Mouse (Mus musculus): ENCODE results near the gene Vsig10. TPM values are rescaled to one million over a fixed set of nuclear protein-coding genes. Genes with fewer than 3 reads are reported as not detected.

The Vsig10 gene
- polyA plus RNA-seq, 1 experiment from 2014 or later = 1.7 TPM

GRCm38 (mm10) chr5:117388877-117389276 is 70.0 kb downstream of the Vsig10 start, which contains the start of gene Rfc5:
TSS of gene Rfc5 (minus strand) at chr5:117389047.
- Histone ChIP-seq H3K4me2 (peak within 1 kb of the TSS; percentile 80), H3K36me3 (peaks cover 28% of the 10 kb centered on the region), H3K9ac (peak within 1 kb of the TSS; percentile 90), H3K4me1 (replicated peaks) (peaks cover 24% of the 10 kb centered on the region), H3K27me3 (no peaks in the 10 kb centered on the region), H3K9me3 (replicated peaks) (peaks cover 14% of the 10 kb centered on the region; the same call in 1 of the 2 replicates), H3K4me3 (replicated peaks) (peak within 1 kb of the TSS; percentile 76), H3K27ac (peak within 1 kb of the TSS; percentile 74)
- under 1% methylated on average over 37 of the region's 44 CpGs for WGBS (ENCODE audit: insufficient replicate concordance)
- peak; percentile 94 for ATAC-seq (ENCODE audit: low read depth)
- DNase-seq = peak; percentile 93

DNA sequence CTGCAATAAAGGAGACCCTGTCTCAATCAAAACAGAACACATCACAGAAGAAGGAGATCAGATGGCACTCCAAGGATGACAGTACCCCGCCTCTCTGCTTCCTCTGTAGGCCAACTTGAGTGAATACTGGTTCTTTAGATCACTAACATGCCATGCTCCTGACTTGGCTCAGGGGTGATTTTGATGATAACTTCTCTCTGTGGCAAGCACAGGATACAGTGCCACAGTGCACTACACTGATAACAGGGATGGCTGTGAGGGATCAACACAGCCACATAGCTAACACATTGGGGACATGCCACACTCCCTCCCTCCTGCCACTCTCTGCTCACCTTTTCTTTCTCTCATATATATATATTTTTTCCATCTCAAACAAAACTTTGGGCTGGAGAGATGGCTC is 72.0 kb downstream of the Vsig10 start:
- Histone ChIP-seq H3K4me2 (no peak overlapping the region), H3K27me3 (no peaks in the 10 kb centered on the region), H3K9me3 (replicated peaks) (peaks cover 14% of the 10 kb centered on the region; the same call in 1 of the 2 replicates), H3K9ac (no peak overlapping the region), H3K4me3 (replicated peaks) (no peak overlapping the region), H3K4me1 (replicated peaks) (peaks cover 24% of the 10 kb centered on the region), H3K27ac (no peak overlapping the region), H3K36me3 (peaks cover 8% of the 10 kb centered on the region)
- DNase-seq (no peak), ATAC-seq (ENCODE audit: low read depth) (no peak)
- 50% methylated on average over 1 of the region's 1 CpGs for WGBS (ENCODE audit: insufficient replicate concordance)

DNA sequence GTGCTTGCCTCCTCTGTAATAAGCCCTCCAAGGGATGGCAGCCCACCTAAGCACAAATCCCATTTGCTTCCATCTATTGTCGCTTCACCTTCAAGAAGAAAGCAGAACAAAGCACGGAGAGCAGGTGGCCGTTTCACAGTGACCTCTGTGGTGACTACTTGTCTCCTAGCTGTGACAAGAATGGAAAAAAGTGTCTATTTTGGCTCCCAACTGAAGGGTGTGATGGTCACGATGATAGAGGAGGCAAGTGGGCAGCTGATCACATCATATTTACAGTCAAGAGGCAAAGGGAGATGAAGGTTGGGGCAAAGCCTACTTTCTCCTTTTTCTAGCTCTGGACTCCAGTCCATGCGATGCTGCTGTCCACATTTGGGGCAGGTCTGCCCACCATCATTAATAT is 77.0 kb downstream of the Vsig10 start:
- WGBS (ENCODE audit: insufficient replicate concordance) = 68% methylated on average over 5 of the region's 5 CpGs
- H3K9ac ChIP-seq = no peak overlapping the region
- ATAC-seq (ENCODE audit: low read depth) (no peak), DNase-seq (no peak)
- peaks cover 9% of the 10 kb centered on the region for H3K4me1 ChIP-seq (replicated peaks)
- no peak overlapping the region for H3K4me2 ChIP-seq
- no peaks in the 10 kb centered on the region for H3K36me3 ChIP-seq
- no peak overlapping the region for H3K4me3 ChIP-seq (replicated peaks)
- H3K27ac ChIP-seq = no peak overlapping the region
- peaks cover 14% of the 10 kb centered on the region; the same call in 1 of the 2 replicates for H3K9me3 ChIP-seq (replicated peaks)
- no peaks in the 10 kb centered on the region for H3K27me3 ChIP-seq

- Histone ChIP-seq H3K27ac (no peak overlapping the region), H3K4me2 (no peak overlapping the region), H3K4me1 (replicated peaks) (peaks cover 9% of the 10 kb centered on the region), H3K9me3 (replicated peaks) (peaks cover 12% of the 10 kb centered on the region; the same call in 1 of the 2 replicates), H3K27me3 (no peaks in the 10 kb centered on the region), H3K4me3 (replicated peaks) (no peak overlapping the region), H3K36me3 (no peaks in the 10 kb centered on the region), H3K9ac (no peak overlapping the region)
- ATAC-seq (ENCODE audit: low read depth) (no peak), DNase-seq (no peak)
- 50% methylated on average over 6 of the region's 6 CpGs for WGBS (ENCODE audit: insufficient replicate concordance)
These were observed 77.7 kb downstream of the Vsig10 start for GRCm38 (mm10) chr5:117396596-117397014.

- WGBS (ENCODE audit: insufficient replicate concordance) = 54% methylated on average over 6 of the region's 6 CpGs
- no peak for DNase-seq
- Histone ChIP-seq H3K4me3 (replicated peaks) (no peak overlapping the region), H3K36me3 (no peaks in the 10 kb centered on the region), H3K9ac (no peak overlapping the region), H3K27ac (no peak overlapping the region), H3K4me1 (replicated peaks) (peaks cover 9% of the 10 kb centered on the region), H3K9me3 (replicated peaks) (peaks cover 10% of the 10 kb centered on the region; the same call in 1 of the 2 replicates), H3K4me2 (no peak overlapping the region), H3K27me3 (no peaks in the 10 kb centered on the region)
- ATAC-seq (ENCODE audit: low read depth) = 0 out of 2 replicates have a peak, but pooled peaks have one; percentile 26
These were observed 78.5 kb downstream of the Vsig10 start for GRCm38 (mm10) chr5:117397371-117397770.

GRCm38 (mm10) chr5:117398007-117398550 is 79.2 kb downstream of the Vsig10 start:
- no peak overlapping the region for H3K4me2 ChIP-seq
- no peak overlapping the region for H3K27ac ChIP-seq
- H3K4me3 ChIP-seq (replicated peaks) = no peak overlapping the region
- no peak overlapping the region for H3K9ac ChIP-seq
- H3K9me3 ChIP-seq (replicated peaks) = peaks cover 6% of the 10 kb centered on the region; the same call in 1 of the 2 replicates
- H3K27me3 ChIP-seq = no peaks in the 10 kb centered on the region
- 67% methylated on average over 4 of the region's 5 CpGs for WGBS (ENCODE audit: insufficient replicate concordance)
- DNase-seq (no peak), ATAC-seq (ENCODE audit: low read depth) (no peak)
- H3K4me1 ChIP-seq (replicated peaks) = peaks cover 9% of the 10 kb centered on the region
- H3K36me3 ChIP-seq = no peaks in the 10 kb centered on the region

DNA sequence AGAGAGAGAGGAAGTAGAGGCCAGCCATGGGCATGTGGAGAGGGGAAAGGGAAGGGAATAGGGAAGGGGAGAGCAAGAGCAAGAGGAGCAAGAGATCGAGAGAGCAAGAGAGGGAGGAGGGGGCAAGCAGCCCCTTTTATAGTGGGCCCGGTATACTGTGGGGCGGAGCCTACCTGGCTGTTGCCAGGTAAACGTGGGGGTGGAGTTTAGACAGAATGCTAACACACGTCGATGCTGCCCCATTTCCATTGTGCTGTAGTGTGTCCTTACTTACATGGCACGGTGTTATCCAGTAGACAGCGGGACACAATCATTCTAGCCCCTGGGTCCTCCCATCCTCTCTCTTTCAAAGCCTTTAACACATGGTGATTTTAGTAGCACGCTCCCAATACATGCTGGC is 80.4 kb downstream of the Vsig10 start:
- no peaks in the 10 kb centered on the region for H3K27me3 ChIP-seq
- no peak overlapping the region for H3K4me2 ChIP-seq
- no peak overlapping the region for H3K9ac ChIP-seq
- H3K9me3 ChIP-seq (replicated peaks) = no peaks in the 10 kb centered on the region
- WGBS (ENCODE audit: insufficient replicate concordance) = 68% methylated on average over 9 of the region's 9 CpGs
- H3K27ac ChIP-seq = no peak overlapping the region
- no peaks in the 10 kb centered on the region for H3K36me3 ChIP-seq
- DNase-seq (no peak), ATAC-seq (ENCODE audit: low read depth) (no peak)
- H3K4me3 ChIP-seq (replicated peaks) = no peak overlapping the region
- H3K4me1 ChIP-seq (replicated peaks) = peaks cover 9% of the 10 kb centered on the region

DNA sequence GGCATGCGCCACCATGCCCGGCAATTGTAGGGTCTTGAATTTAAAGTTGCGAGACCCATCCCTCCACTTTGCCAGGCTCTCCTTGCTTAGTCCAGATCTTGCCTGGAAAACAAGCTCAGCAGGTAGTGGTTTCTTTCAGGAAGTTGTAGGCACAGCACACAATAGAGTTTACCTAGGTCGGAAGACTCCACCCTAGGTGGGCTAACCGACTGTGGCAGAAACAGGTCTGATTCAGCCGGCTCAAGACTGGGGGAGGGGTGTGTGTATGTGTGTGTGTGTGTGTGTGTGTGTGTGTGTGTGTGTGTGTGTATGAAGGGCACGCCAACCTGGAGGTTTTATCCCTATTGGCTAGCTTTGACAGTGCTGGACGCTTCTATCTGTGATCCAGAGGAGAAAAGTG is 84.7 kb downstream of the Vsig10 start:
- H3K36me3 ChIP-seq = no peaks in the 10 kb centered on the region
- no peaks in the 10 kb centered on the region for H3K9me3 ChIP-seq (replicated peaks)
- no peak for ATAC-seq (ENCODE audit: low read depth)
- H3K9ac ChIP-seq = no peak overlapping the region
- 70% methylated on average over 7 of the region's 8 CpGs for WGBS (ENCODE audit: insufficient replicate concordance)
- H3K4me1 ChIP-seq (replicated peaks) = no peaks in the 10 kb centered on the region
- no peak for DNase-seq
- no peaks in the 10 kb centered on the region for H3K27me3 ChIP-seq
- no peak overlapping the region for H3K27ac ChIP-seq
- no peak overlapping the region for H3K4me2 ChIP-seq
- H3K4me3 ChIP-seq (replicated peaks) = no peak overlapping the region

Other genes with a start within 250 kb of the Vsig10 start
- gene Suds3, start 203.0 kb upstream of the Vsig10 start, polyA plus RNA-seq (2015; fragmentation: Nextera tagmentation; extraction: Ambion mirVana) = 38.1 and 43.2 TPM in 2 replicates
- gene Taok3, start 199.0 kb upstream of the Vsig10 start, polyA plus RNA-seq (2015; fragmentation: Nextera tagmentation; extraction: Ambion mirVana) = 49.3 and 56.2 TPM in 2 replicates
- gene Pebp1, start 31.5 kb upstream of the Vsig10 start, polyA plus RNA-seq (2015; fragmentation: Nextera tagmentation; extraction: Ambion mirVana) = 275 and 276 TPM in 2 replicates
- gene Wsb2, start 38.2 kb downstream of the Vsig10 start, polyA plus RNA-seq (2015; fragmentation: Nextera tagmentation; extraction: Ambion mirVana) = 19.4 and 19.8 TPM in 2 replicates
- 69.9 and 71.9 TPM in 2 replicates for gene Rfc5, start 70.0 kb downstream of the Vsig10 start, polyA plus RNA-seq (2015; fragmentation: Nextera tagmentation; extraction: Ambion mirVana)
- 0.02 and 0.05 TPM in 2 replicates for gene Ksr2, start 94.9 kb downstream of the Vsig10 start, polyA plus RNA-seq (2015; fragmentation: Nextera tagmentation; extraction: Ambion mirVana)